Mouse (Mus musculus) granulocyte monocyte progenitor cell, adult 5-6 weeks (primary cell): Measurements from ENCODE around the gene Alk. TPM values are rescaled to one million over a fixed set of nuclear protein-coding genes. Genes with fewer than 3 reads are reported as not detected.

Experiments used
- ATAC-seq: replicated peaks from 2 replicates; pipeline ENCODE4 v1.8.0; 2016; ENCODE audit warnings: mild to moderate bottlenecking, moderate TSS enrichment, inconsistent platforms; ENCODE audit not compliant: poor library complexity, severe bottlenecking
- total RNA-seq, 2 experiments: library from RNA; stranded (forward) in 1 of 2; stranded (reverse) in 1 of 2; fragments of 200-712, 200-1000 nt in 1 of 2; fragments of >200 nt in 1 of 2; fragmentation: Nextera tagmentation in 1 of 2; gene quantifications; 2 replicates each; pipeline ENCODE4 v1.2.3; 2014 to 2017

The Alk gene
- total RNA-seq, 2 experiments from 2014 or later = not detected

GRCm38 (mm10) chr17:72414676-72415075, 189.8 kb downstream of the Alk start:
- ATAC-seq = no peak

- no peak for ATAC-seq
These were observed 199.6 kb downstream of the Alk start for GRCm38 (mm10) chr17:72404813-72405212.

DNA sequence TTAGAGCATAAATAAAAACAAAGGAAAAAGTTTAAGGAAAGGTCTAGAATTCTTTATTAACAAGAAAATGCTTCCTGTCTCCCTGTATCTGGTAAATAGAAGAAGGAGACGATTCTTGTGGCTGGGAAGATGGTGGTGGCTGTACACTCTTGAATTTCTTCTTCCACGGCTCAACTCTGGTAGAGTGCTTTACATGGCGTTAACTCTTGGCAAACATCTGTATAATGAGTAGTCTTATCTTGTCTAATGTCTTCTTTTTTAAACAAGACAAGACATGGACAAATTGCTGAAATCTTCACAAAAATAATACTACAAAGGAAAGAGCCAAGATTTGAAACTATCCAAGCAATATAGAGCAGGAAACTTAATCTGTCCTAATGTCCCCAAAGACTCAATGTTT, 202.6 kb downstream of the Alk start:
- no peak for ATAC-seq

GRCm38 (mm10) chr17:72401349-72401748, 203.1 kb downstream of the Alk start:
- ATAC-seq = no peak

- no peak for ATAC-seq
These were observed 204.9 kb downstream of the Alk start for GRCm38 (mm10) chr17:72399331-72400059.

- no peak for ATAC-seq
These were observed 208.5 kb downstream of the Alk start for GRCm38 (mm10) chr17:72395956-72396355.

GRCm38 (mm10) chr17:72368991-72369390, 235.4 kb downstream of the Alk start:
- ATAC-seq = no peak

DNA sequence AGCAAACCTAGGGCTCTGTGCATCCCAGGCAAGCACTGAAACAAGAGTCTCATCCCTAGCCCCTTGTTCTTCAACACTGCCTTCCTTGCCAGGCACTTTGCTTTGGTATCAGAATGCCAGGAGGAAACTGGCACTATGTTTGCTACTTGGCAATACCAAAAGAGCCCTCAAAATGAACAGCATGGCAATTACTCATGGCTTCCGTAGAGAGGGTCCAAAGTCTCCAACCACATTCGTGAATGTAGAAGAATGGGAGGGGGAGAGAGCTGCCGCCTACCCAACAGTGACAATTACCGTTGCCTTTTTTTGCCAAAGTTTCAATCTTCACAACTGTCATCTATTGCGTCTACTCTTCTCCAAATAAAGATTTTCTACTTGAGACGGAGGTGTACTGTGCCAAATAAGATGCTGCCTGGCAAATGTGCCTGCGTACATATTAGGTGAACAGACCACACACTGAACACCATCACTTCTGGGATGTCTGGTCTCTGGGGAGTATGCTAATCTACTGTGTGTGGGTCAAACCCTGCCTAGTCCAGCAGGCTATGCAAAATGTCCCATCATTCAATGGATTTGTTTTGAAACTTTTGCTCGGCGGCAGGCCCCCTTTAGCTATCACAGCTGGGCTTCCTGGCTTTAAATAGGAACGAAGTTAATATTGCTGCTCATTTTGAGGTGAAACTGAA, 241.5 kb downstream of the Alk start:
- no peak for ATAC-seq

GRCm38 (mm10) chr17:72361961-72362360, 242.5 kb downstream of the Alk start:
- no peak for ATAC-seq

DNA sequence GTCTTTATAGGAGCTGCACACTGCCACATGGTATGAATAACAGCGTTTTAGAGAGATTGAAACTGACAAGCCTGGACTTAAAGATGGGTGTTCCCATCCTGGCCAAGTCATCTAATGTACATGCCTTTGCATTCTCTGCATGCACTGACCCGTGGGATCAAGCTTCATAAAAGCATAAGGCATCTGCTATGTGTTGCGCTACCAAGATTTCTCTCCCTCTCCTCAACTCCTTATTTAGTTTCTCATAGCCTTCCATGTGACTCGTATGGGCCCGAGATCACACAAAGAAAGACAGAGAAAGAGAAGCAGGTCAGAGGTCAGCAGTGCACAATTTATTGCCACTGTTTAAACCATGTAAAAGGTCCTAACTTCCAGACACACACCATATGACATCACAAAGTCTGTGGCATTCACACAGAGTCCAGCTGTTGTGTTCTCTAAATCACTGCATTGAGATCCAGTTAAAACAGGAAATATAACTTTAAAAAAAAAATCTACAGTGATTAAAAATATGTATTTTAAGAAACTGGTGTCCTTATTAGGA, 247.6 kb downstream of the Alk start:
- no peak for ATAC-seq

DNA sequence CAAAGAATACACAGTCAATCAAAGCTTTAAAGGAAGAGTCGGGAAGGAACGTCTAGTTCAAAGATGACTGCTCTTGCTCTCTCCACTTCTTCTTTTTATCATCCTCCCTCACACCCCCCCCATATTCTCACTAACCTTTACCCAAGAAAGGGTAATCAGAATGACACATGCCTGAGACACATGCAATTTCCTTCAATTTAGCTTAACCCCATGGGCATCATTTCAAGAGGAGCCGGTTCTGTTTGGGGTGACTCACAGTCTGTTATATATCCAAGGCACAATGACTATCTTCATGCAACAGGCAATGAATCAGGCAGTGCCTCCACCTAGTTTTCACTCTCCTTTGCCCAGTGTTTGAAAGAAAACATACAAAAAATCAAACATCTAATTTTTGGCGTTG, 265.0 kb downstream of the Alk start:
- ATAC-seq = no peak

DNA sequence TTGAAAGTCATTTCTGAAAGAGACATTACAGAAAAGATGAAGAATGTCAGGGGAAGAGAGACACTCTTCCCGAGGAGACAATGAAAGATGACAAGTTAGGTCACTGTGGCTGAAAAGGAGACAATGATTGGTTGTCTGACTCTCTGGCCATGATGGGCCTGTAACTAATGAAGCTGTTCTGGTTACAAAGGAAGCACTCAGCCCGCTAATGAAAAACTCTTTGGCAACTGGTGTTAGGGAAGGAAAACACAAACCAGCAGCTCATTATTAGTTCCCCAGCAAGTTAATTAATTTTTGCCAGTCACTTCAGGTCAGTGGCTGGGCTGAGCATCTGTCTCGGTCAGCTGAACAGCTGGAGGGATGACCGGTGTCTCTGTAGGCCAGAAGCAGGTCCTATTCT, 271.5 kb downstream of the Alk start:
- no peak for ATAC-seq

GRCm38 (mm10) chr17:72325941-72326340, 278.5 kb downstream of the Alk start:
- no peak for ATAC-seq

DNA sequence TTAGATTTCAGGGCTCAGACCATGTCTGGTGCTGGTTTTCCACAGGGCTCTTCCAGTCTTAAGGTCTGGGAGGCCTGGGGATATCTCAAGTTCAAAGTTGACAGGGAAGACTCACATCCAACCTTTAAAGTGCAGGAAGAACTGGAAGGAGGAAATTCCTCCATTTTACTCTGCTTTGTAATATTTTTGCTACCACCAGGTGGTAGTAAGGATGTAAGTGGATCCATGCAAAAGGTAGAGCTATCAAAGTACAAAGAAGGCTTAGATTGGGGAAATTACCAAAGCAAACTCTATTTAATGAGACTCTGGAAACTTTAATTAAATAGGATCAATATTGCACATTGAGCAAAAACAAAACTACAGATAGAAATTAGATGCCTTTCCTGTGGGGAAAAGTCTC, 284.9 kb downstream of the Alk start:
- ATAC-seq = no peak

GRCm38 (mm10) chr17:72299651-72300050, 304.8 kb downstream of the Alk start:
- ATAC-seq = no peak

DNA sequence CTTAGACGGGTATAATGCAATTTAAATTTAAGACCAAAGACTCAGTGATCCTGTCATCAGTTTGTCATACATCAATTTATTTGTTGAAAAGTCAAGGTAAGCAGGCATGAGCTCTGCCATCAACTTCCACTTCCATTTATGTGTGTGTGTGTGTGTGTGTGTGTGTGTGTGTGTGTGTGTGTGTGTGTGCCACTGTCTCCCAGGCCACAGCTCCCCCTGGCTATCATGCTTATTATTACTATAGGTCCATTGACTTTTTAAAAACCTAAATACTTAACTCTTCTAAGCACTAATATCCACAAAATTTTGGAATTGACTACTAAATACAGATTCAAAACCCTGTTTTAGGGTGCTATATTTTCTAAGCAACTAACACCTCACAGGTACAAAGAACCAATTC, 308.1 kb downstream of the Alk start:
- ATAC-seq = no peak

DNA sequence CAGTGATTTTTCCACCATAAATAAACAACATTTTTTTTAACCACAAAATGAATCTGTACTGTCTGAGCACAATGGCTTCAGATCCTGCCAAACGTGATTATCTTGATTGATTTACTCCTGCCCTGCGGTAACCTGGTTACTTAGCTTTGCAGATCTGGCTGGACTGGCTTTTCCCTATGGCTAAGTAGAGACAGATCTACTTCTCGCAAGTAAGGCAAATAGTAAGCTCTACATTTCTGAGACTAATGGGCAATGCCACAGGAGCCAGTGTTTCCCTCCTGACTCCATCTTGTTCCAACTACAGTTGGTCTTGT, 311.2 kb downstream of the Alk start:
- no peak for ATAC-seq

- ATAC-seq = no peak
These were observed 311.8 kb downstream of the Alk start for GRCm38 (mm10) chr17:72292444-72293266.

GRCm38 (mm10) chr17:72285961-72286360, 318.5 kb downstream of the Alk start:
- ATAC-seq = no peak

DNA sequence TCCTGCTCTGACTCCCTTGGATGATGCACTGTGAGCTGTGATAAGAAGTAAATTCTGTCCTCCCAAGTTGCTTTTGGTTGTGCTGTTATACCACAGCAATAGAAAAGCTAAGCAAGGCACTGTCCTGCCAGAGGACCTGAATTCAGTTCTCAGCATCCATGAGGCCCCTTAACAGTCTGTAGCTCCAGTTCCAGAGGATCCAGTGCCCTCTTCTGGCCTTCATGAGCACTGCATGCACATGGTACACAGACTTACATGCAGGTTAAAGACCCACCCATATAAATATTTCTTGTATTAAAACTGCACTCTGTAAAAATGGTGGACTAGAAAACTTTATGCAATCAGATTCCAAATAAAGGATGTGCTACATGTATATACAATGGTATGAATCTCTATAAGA, 326.1 kb downstream of the Alk start:
- ATAC-seq = no peak

- ATAC-seq = no peak
These were observed 327.6 kb downstream of the Alk start for GRCm38 (mm10) chr17:72276778-72277177.
